Mouse (Mus musculus) stomach, postnatal 0 days (tissue): ENCODE measurements around the gene Gpr34. TPM values are rescaled to one million over a fixed set of nuclear protein-coding genes. Genes with fewer than 3 reads are reported as not detected.

Experiments used
- ATAC-seq: fragments of 200-750 bp; cut with Nextera tagmentation; 2 replicates; pipeline ENCODE4 v1.8.0; 2017; ENCODE audit not compliant: low FRiP score, low TSS enrichment
- DNase-seq: peaks from one replicate; pipeline ENCODE4 v3.0.0-alpha.2; 2016; ENCODE audit warnings: low spot score
- H3K27ac ChIP-seq: fragments of 300-500 bp; sonication (generic); replicated peaks from 2 replicates; pipeline ENCODE4 v1.5.1; 2014; ENCODE audit warnings: mild to moderate bottlenecking, control low read depth
- H3K27me3 ChIP-seq: fragments of 300-500 bp; sonication (generic); 2 replicates; pipeline ENCODE4 v1.6.1; 2014; ENCODE audit warnings: low read length; ENCODE audit not compliant: control insufficient read depth, insufficient read depth
- H3K36me3 ChIP-seq: fragments of 300-500 bp; sonication (generic); 2 replicates; pipeline ENCODE4 v1.6.1; 2014; ENCODE audit warnings: low read length, mixed read lengths; ENCODE audit not compliant: control insufficient read depth, insufficient read depth
- H3K4me1 ChIP-seq: fragments of 300-500 bp; sonication (generic); replicated peaks from 2 replicates; pipeline ENCODE4 v1.6.1; 2014; ENCODE audit warnings: antibody characterized with exemption; ENCODE audit not compliant: control insufficient read depth, insufficient read depth
- H3K4me2 ChIP-seq: fragments of 300-500 bp; sonication (generic); replicated peaks from 2 replicates; pipeline ENCODE4 v1.6.1; 2014; ENCODE audit warnings: low read depth, mild to moderate bottlenecking, control low read depth, moderate library complexity
- H3K4me3 ChIP-seq: fragments of 300-500 bp; sonication (generic); 2 replicates; pipeline ENCODE4 v1.5.1; 2014; ENCODE audit warnings: low read depth, low read length, control low read depth
- H3K9ac ChIP-seq: fragments of 300-500 bp; sonication (generic); 2 replicates; pipeline ENCODE4 v1.6.1; 2014; ENCODE audit warnings: mild to moderate bottlenecking, low read length, control low read depth, mixed read lengths
- H3K9me3 ChIP-seq: fragments of 300-500 bp; sonication (generic); 2 replicates; pipeline ENCODE4 v1.6.1; 2016; ENCODE audit warnings: low read length; ENCODE audit not compliant: control insufficient read depth
- CTCF ChIP-seq: IDR thresholded peaks from 2 replicates; pipeline ENCODE4 v1.5.1; 2016; ENCODE audit warnings: antibody characterized with exemption, low read depth, mild to moderate bottlenecking, moderate library complexity
- EP300 ChIP-seq: optimal IDR thresholded peaks from 2 replicates; pipeline ENCODE3; 2016; ENCODE audit warnings: antibody characterized with exemption
- WGBS: fragments of 180-500 bp; shearing (Covaris S2); extraction: QIAGEN DNeasy Blood & Tissue Kit; methylation state at CpG from one replicate; pipeline ENCODE4 v1.1.7; 2014; 5-methylcytosine and 5-hydroxymethylcytosine counted together
- polyA plus RNA-seq: library from polyadenylated mRNA; unstranded; fragments of >200 nt; fragmentation: Nextera tagmentation; extraction: Ambion mirVana; gene quantifications from 2 replicates; pipeline ENCODE4 v1.2.1, GENCODE M21; 2015

Gpr34 gene
- polyA plus RNA-seq, 1 experiment from 2014 or later: 3.0 TPM

DNA sequence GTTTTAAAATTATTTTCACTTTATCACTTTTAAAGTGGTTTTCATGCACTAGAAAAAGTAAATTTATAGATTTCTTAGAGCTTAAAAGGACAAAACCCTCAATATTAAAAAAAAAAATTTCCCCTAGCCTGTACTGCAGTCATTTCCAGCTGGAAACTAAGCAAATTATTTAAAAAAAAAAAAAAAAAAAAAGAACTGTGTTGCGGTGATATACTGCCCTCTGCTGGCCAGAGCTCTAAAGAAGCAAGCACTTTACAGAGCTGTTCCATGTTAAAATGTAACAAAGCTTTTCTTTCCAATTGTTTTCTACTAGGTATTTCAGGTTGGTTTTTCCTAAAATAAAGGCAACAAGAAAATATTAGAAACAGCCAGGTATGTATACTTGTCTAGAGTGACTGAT, 24.8 kb downstream of the Gpr34 start:
- no peak overlapping the region for H3K4me2 ChIP-seq
- H3K4me1 ChIP-seq: no peaks in the 10 kb centered on the region
- H3K36me3 ChIP-seq: no peaks in the 10 kb centered on the region
- 10% methylated on average over 1 of the region's 1 CpGs for WGBS
- no peak overlapping the region for H3K9ac ChIP-seq
- no peak overlapping the region for H3K27ac ChIP-seq
- ATAC-seq (no peak), DNase-seq (peak; percentile 25)
- TF ChIP-seq EP300 (no peak), CTCF (peak; percentile 71)
- no peaks in the 10 kb centered on the region for H3K27me3 ChIP-seq
- H3K4me3 ChIP-seq: no peak overlapping the region
- no peaks in the 10 kb centered on the region for H3K9me3 ChIP-seq

DNA sequence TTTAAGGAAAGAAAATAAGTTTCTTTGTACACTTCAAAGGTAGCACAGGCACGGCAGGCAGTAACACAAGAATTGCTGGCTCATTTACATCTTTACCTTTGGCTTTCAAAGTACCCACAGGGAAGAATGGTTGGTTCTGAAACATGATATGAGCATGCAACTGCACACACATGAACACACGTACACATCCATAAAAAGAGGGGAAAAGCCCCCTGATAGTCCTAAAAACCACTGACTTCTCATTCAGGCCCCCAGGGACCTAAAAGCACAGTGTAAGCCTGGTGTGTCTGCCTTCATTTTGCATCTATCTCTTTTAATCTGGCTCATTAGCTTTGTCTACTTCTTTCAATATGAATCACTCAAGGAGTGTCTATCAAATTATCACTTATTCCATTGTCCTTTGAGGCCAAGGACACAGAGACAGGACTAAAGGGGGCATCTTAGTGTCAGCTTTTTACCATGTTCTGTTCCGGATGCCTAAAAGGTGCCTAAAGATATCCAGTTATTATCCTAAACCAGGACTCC, 26.8 kb downstream of the Gpr34 start:
- no peaks in the 10 kb centered on the region for H3K36me3 ChIP-seq
- no peak overlapping the region for H3K4me3 ChIP-seq
- no peak for TF ChIP-seq EP300
- no peak for TF ChIP-seq CTCF
- H3K27me3 ChIP-seq: no peaks in the 10 kb centered on the region
- DNase-seq (no peak), ATAC-seq (no peak)
- no peak overlapping the region for H3K27ac ChIP-seq
- H3K4me1 ChIP-seq: no peaks in the 10 kb centered on the region
- no peak overlapping the region for H3K4me2 ChIP-seq
- H3K9ac ChIP-seq: no peak overlapping the region
- 73% methylated on average over 3 of the region's 3 CpGs for WGBS
- no peaks in the 10 kb centered on the region for H3K9me3 ChIP-seq

DNA sequence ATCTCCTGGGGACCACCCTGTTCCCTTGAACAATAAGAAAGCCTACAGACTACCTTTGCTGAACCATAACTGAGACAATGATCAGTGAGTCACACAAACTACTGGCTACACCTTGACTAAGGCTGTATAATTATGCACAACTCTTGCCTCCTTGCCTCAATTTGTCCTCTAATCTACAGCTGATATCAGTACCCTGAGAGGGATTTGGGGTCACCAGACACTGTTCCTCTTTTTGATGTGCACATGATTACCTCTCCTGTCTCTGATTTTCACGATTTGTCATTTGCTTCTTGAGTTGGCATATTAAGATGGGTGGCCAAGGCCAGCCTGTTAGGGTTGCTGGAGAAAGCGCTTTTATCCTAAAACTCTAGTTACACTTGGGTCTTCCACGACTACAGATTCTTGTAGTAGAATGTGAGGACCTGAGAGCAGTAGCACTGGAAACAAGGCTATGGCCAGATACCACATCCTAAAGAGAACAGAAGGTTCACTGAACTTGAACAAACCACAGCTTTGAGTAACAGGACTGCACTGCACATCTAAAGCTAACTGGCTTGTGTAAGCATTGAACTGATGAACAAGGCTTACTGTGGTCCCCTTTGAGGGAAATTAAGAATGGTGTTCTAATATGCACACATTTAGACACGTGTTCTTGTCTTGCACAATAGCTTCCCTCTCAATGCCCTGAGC, 27.5 kb downstream of the Gpr34 start:
- Histone ChIP-seq H3K36me3 (no peaks in the 10 kb centered on the region), H3K9ac (no peak overlapping the region), H3K4me2 (no peak overlapping the region), H3K27me3 (no peaks in the 10 kb centered on the region), H3K4me1 (no peaks in the 10 kb centered on the region), H3K9me3 (no peaks in the 10 kb centered on the region), H3K27ac (no peak overlapping the region), H3K4me3 (no peak overlapping the region)
- no peak for DNase-seq
- 74% methylated on average over 4 of the region's 4 CpGs for WGBS
- no peak for ATAC-seq
- no peak for TF ChIP-seq CTCF

DNA sequence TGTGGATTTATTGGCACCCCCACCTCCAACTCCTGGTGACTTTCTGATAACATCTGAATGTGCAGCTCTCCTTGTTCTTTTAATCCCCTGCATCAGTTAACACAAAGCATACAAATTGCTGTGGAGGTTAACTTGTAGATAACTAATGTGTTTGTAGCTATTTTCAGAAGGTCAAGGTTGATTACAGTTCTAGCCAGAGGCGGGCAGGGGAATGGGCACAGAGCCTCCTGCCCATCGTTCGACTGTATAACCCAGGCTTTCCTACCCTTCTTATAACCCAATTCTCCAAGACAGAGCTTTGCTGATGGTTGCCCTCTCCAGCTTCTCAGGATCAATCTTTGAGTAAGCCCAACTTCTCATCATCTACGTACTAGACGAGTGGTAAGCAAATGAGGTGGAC, 29.2 kb downstream of the Gpr34 start, which contains the start of gene Gpr82:
Gene Gpr82, plus strand, starts transcription at position 301 of the 400 bp plus-strand sequence.
- Histone ChIP-seq H3K36me3 (no peaks in the 10 kb centered on the region), H3K27me3 (no peaks in the 10 kb centered on the region), H3K9me3 (no peaks in the 10 kb centered on the region), H3K4me1 (no peaks in the 10 kb centered on the region), H3K9ac (no peak within 1 kb of the TSS), H3K27ac (no peak within 1 kb of the TSS), H3K4me2 (no peak within 1 kb of the TSS), H3K4me3 (no peak within 1 kb of the TSS)
- DNase-seq (no peak), ATAC-seq (no peak)
- no peak for TF ChIP-seq CTCF
- TF ChIP-seq EP300: no peak
- WGBS: 95% methylated on average over 5 of the region's 5 CpGs

DNA sequence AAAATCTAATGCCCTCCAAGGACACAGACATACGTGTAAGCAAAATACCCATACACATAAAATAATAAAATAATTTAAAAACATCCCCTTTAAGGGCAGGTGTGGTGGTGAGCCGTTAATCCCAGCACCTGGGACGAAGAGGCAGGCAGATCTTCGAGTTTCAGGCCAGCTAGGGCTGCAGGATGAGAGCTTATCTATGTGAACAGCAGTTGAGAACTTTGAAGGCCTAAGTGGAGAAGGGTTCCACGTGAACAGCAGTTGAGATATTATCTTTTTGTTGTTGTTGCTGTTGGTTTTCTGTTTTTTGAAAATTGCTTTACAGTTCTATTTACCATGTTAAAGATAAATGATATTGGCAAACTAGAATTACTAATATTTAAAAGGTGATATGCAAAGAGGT, 37.0 kb downstream of the Gpr34 start:
- TF ChIP-seq CTCF (no peak), EP300 (no peak)
- Histone ChIP-seq H3K4me1 (no peaks in the 10 kb centered on the region), H3K36me3 (no peaks in the 10 kb centered on the region), H3K27me3 (no peaks in the 10 kb centered on the region), H3K9me3 (no peaks in the 10 kb centered on the region), H3K9ac (no peak overlapping the region), H3K27ac (no peak overlapping the region), H3K4me3 (no peak overlapping the region), H3K4me2 (no peak overlapping the region)
- ATAC-seq (no peak), DNase-seq (no peak)
- WGBS: 85% methylated on average over 5 of the region's 5 CpGs

DNA sequence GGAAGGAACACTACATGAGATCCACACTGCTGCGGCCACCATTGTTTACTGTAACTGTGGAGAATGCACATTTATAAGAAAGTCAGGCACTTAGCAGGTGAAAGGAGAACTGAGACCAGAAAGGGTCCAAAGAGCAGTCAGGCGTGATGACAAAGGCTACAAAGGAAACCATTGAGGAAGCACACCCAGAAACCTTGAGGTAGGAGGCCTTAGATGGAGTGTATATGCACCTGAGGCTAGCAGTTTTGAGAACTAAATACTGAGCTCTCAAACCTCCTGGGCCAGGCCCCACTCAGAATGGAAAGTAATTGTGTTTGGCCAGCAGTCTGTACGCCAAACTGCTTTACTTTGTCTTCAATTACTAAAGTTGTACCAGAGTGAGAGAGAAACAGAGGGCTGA, 38.5 kb downstream of the Gpr34 start:
- Histone ChIP-seq H3K36me3 (no peaks in the 10 kb centered on the region), H3K27me3 (no peaks in the 10 kb centered on the region), H3K4me3 (no peak overlapping the region), H3K9ac (no peak overlapping the region), H3K4me1 (no peaks in the 10 kb centered on the region), H3K4me2 (no peak overlapping the region), H3K9me3 (no peaks in the 10 kb centered on the region), H3K27ac (no peak overlapping the region)
- DNase-seq: no peak
- WGBS: 70% methylated on average over 3 of the region's 3 CpGs
- no peak for ATAC-seq
- TF ChIP-seq CTCF (no peak), EP300 (no peak)
